Mouse (Mus musculus): ENCODE data around the gene Slc16a2. TPM values are rescaled to one million over a fixed set of nuclear protein-coding genes. Genes with fewer than 3 reads are reported as not detected.

Slc16a2 gene
- polyA plus RNA-seq, 1 experiment = 8.3 TPM

DNA sequence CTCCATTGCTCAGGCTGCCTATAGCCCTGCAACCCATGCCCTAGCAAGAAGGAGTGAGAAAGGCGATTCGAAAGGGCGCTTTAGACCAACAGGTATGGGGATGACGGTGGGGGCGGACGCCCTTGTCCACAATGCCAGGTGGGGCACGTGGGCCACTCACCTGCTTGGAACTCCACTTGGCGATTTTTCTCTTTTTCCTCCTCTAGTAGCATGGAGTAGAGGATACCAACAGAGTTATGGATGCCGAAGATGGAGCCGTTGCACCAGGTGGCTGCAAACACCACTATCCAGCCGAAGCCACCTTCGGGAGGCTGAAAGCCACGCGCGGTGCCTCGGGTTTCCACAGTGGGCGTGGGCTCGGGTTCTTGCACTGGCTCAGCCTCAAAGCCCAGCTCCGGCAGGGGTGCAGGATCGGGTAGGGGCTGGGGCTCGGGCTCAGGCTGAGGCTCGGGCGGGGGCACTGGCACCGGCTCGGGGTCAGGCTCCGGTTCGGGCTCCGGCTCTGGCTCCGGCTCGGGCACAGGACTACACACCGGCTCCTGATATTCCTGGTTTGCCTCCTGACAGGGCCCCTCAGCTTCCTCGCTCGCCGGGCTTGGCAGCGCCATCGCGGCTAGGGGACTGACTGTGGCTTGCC lies 470 bp downstream of the Slc16a2 start:
- H3K27ac ChIP-seq (ENCODE audit: control insufficient read depth, insufficient read depth, low read length) = no peak overlapping the region
- H3K4me1 ChIP-seq (replicated peaks; ENCODE audit: control insufficient read depth, insufficient read depth, low read length) = peaks cover 8% of the 10 kb centered on the region
- WGBS = 2% methylated on average over 37 of the region's 37 CpGs
- H3K36me3 ChIP-seq (ENCODE audit: control insufficient read depth, insufficient read depth, low read length) = no peaks in the 10 kb centered on the region
- no peak for TF ChIP-seq CTCF (IDR thresholded peaks at IDR 0.05; ENCODE audit: borderline replicate concordance, control insufficient read depth, extremely low read depth, insufficient read depth, low read length, poor library complexity)
- TF ChIP-seq POLR2A (IDR thresholded peaks at IDR 0.05; ENCODE audit: control insufficient read depth, extremely low read depth, insufficient read depth, low read length, poor library complexity) = no peak
- H3K27me3 ChIP-seq (ENCODE audit: control insufficient read depth, insufficient read depth, low read length) = peaks cover 5% of the 10 kb centered on the region; the same call in 1 of the 2 replicates
- DNase-seq = peak; percentile 1
- peak overlapping the region; percentile 45 for H3K4me3 ChIP-seq (ENCODE audit: control insufficient read depth, insufficient read depth, low read length)

DNA sequence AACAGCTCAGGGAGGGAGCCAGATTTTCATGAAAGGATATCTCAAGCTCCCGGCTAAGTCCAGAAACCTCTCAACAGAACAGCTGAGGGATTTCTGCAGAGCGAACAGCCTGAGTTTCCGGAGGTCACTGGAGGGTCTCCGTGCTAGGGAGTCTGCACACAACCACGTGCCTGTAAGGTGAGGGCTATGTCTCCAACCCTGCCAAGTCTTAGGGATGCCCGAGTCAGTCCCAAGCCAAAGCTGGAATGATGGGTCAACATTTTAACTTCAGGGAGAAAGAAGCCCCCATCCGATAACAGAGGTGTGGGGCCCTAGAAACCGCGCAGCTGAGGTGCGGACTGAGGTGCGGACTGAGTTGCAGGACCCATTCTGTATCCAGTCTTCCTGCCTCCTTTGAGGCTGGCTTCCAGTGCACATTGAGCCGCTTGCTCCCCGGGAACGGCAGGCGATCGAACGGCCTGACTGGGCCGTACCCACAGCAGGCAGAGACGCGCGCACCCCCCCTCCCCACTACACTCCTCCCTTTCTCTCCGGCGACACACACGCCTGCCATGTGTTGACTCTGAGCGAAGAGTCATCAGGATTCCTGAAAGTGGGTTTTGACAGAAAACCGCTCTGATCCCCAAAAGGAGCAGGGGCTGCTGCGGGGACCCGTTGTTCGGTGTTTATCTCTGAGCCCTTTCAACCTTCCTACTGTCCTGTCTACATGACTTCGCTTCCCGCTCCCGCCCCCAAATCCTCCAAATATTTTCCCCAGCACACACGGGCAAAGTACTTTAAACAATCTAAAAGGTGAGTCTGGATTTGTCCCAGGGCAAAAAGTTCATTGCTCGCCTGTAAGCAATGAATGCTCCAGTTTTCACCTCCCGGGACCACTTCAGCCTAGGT lies 1.2 kb downstream of the Slc16a2 start:
- no peak overlapping the region for H3K27ac ChIP-seq (ENCODE audit: control insufficient read depth, insufficient read depth, low read length)
- no peak for DNase-seq
- 17% methylated on average over 35 of the region's 35 CpGs for WGBS

DNA sequence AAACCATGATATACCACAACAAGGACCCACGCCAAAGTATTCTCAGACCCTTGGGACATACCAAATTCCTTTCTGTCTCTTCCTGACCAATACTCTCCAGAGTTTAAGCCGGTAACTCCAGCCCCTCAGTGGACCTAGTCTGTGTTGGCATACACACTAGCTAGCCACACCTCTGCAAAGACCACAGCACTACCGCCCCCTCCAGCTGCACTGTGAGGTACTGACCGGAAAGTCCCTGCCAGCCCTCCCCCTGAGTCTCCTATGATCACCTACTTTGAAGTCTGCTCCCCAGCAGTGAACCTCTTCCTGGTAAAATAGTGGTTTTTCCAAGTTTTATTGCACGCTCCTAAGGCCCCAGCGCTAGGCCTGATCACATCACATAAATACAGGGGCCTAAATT lies 2.5 kb downstream of the Slc16a2 start:
- 81% methylated on average over 6 of the region's 6 CpGs for WGBS
- Histone ChIP-seq H3K36me3 (ENCODE audit: control insufficient read depth, insufficient read depth, low read length) (no peaks in the 10 kb centered on the region), H3K27me3 (ENCODE audit: control insufficient read depth, insufficient read depth, low read length) (peaks cover 5% of the 10 kb centered on the region; the same call in 1 of the 2 replicates), H3K4me1 (replicated peaks; ENCODE audit: control insufficient read depth, insufficient read depth, low read length) (peaks cover 8% of the 10 kb centered on the region), H3K27ac (ENCODE audit: control insufficient read depth, insufficient read depth, low read length) (no peak overlapping the region), H3K4me3 (ENCODE audit: control insufficient read depth, insufficient read depth, low read length) (no peak overlapping the region)
- TF ChIP-seq CTCF (IDR thresholded peaks at IDR 0.05; ENCODE audit: borderline replicate concordance, control insufficient read depth, extremely low read depth, insufficient read depth, low read length, poor library complexity) (no peak), POLR2A (IDR thresholded peaks at IDR 0.05; ENCODE audit: control insufficient read depth, extremely low read depth, insufficient read depth, low read length, poor library complexity) (no peak)
- no peak for DNase-seq

More for the DNA sequence above, 1.2 kb downstream of the Slc16a2 start:
- no peaks in the 10 kb centered on the region for H3K36me3 ChIP-seq (ENCODE audit: control insufficient read depth, insufficient read depth, low read length)
- H3K4me1 ChIP-seq (replicated peaks; ENCODE audit: control insufficient read depth, insufficient read depth, low read length) = peaks cover 8% of the 10 kb centered on the region
- peaks cover 5% of the 10 kb centered on the region; the same call in 1 of the 2 replicates for H3K27me3 ChIP-seq (ENCODE audit: control insufficient read depth, insufficient read depth, low read length)
- TF ChIP-seq POLR2A (IDR thresholded peaks at IDR 0.05; ENCODE audit: control insufficient read depth, extremely low read depth, insufficient read depth, low read length, poor library complexity) = no peak
- TF ChIP-seq CTCF (IDR thresholded peaks at IDR 0.05; ENCODE audit: borderline replicate concordance, control insufficient read depth, extremely low read depth, insufficient read depth, low read length, poor library complexity) = no peak
- peak overlapping the region; percentile 45 for H3K4me3 ChIP-seq (ENCODE audit: control insufficient read depth, insufficient read depth, low read length)

DNA sequence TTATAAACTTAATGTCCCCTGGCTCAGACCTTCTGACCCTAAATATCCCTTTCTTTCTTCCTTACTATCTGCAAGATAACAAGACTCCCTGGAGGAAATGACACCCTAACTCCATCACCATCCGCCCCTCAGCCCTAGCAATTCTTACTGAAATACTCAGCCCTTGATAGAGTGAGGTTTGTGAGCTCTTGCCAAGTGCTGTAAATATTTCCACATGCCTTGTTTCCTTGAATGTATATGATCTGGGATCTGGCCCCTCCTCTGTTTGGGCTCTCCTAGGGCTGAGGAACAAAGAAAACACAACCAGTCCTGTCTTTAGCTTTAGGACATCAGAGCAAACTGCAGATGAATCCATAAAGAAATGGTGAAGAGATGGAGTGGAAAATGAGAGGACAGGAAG lies 9.1 kb downstream of the Slc16a2 start:
- no peaks in the 10 kb centered on the region for H3K27me3 ChIP-seq (ENCODE audit: control insufficient read depth, insufficient read depth, low read length)
- H3K36me3 ChIP-seq (ENCODE audit: control insufficient read depth, insufficient read depth, low read length) = no peaks in the 10 kb centered on the region
- H3K4me1 ChIP-seq (replicated peaks; ENCODE audit: control insufficient read depth, insufficient read depth, low read length) = no peaks in the 10 kb centered on the region
- TF ChIP-seq CTCF (IDR thresholded peaks at IDR 0.05; ENCODE audit: borderline replicate concordance, control insufficient read depth, extremely low read depth, insufficient read depth, low read length, poor library complexity) = no peak
- no peak for TF ChIP-seq POLR2A (IDR thresholded peaks at IDR 0.05; ENCODE audit: control insufficient read depth, extremely low read depth, insufficient read depth, low read length, poor library complexity)
- no peak overlapping the region for H3K4me3 ChIP-seq (ENCODE audit: control insufficient read depth, insufficient read depth, low read length)
- no peak overlapping the region for H3K27ac ChIP-seq (ENCODE audit: control insufficient read depth, insufficient read depth, low read length)
- 94% methylated on average over 1 of the region's 1 CpGs for WGBS
- no peak for DNase-seq

DNA sequence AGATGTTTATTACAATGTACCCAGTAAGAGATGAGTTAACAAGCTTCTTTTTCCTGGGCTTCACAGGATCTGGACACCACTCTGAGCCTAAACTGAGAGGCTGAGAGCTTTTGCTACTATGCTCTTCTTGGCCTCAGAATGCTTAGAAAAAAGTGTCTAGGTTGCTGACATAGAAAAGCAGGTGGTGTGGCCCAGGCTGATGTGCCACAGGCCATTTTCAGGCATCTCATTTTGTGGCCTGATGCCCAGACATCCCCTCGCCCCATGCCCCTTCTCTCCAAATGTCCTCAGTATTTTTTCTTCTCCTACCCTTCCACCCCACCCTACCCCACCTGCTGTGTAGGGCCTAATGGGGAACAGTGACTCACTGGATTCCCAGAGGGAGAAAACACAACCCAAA lies 11.3 kb downstream of the Slc16a2 start:
- 71% methylated on average over 1 of the region's 1 CpGs for WGBS
- Histone ChIP-seq H3K36me3 (ENCODE audit: control insufficient read depth, insufficient read depth, low read length) (no peaks in the 10 kb centered on the region), H3K27ac (ENCODE audit: control insufficient read depth, insufficient read depth, low read length) (no peak overlapping the region), H3K4me3 (ENCODE audit: control insufficient read depth, insufficient read depth, low read length) (no peak overlapping the region), H3K27me3 (ENCODE audit: control insufficient read depth, insufficient read depth, low read length) (no peaks in the 10 kb centered on the region), H3K4me1 (replicated peaks; ENCODE audit: control insufficient read depth, insufficient read depth, low read length) (no peaks in the 10 kb centered on the region)
- no peak for DNase-seq
- no peak for TF ChIP-seq CTCF (IDR thresholded peaks at IDR 0.05; ENCODE audit: borderline replicate concordance, control insufficient read depth, extremely low read depth, insufficient read depth, low read length, poor library complexity)
- TF ChIP-seq POLR2A (IDR thresholded peaks at IDR 0.05; ENCODE audit: control insufficient read depth, extremely low read depth, insufficient read depth, low read length, poor library complexity) = no peak

DNA sequence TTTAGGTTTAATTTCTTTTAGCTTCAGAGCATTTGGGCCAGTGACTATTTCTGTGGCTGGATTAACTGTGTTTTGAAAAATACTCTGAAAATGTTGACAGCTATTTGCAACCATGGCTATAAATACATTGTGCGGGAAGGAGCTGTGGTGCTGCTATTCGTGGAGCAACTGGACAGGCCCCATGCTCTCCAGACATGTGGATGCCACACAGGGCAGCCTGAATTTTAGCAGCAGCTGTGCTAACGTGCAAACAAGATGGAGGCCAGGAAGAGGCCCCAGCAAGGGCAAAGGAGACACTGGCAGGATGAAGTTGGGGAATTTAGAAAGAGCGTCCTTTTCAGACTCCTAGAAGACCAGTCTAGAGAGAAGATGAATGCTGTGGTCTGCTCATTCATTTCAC lies 15.4 kb downstream of the Slc16a2 start:
- Histone ChIP-seq H3K4me3 (ENCODE audit: control insufficient read depth, insufficient read depth, low read length) (no peak overlapping the region), H3K27ac (ENCODE audit: control insufficient read depth, insufficient read depth, low read length) (no peak overlapping the region), H3K27me3 (ENCODE audit: control insufficient read depth, insufficient read depth, low read length) (no peaks in the 10 kb centered on the region), H3K36me3 (ENCODE audit: control insufficient read depth, insufficient read depth, low read length) (no peaks in the 10 kb centered on the region), H3K4me1 (replicated peaks; ENCODE audit: control insufficient read depth, insufficient read depth, low read length) (no peaks in the 10 kb centered on the region)
- TF ChIP-seq POLR2A (IDR thresholded peaks at IDR 0.05; ENCODE audit: control insufficient read depth, extremely low read depth, insufficient read depth, low read length, poor library complexity) (no peak), CTCF (IDR thresholded peaks at IDR 0.05; ENCODE audit: borderline replicate concordance, control insufficient read depth, extremely low read depth, insufficient read depth, low read length, poor library complexity) (no peak)
- 89% methylated on average over 4 of the region's 4 CpGs for WGBS
- no peak for DNase-seq
